Mouse (Mus musculus) lung, postnatal 14 days (tissue): Measurements from ENCODE around the gene Arhgef3.

Experiments used
- DNase-seq: peaks from one replicate; pipeline ENCODE4 v3.0.0; 2021

Gene Arhgef3

GRCm38 (mm10) chr14:27114362-27115274, at the start of gene Arhgef3:
Arhgef3 (plus strand) TSS chr14:27114899.
- DNase-seq: peak; percentile 65

- no peak for DNase-seq
These were observed 48.3 kb upstream of the Arhgef3 start for GRCm38 (mm10) chr14:27066171-27066929.

GRCm38 (mm10) chr14:27067866-27068271, 46.8 kb upstream of the Arhgef3 start:
- DNase-seq: no peak

DNA sequence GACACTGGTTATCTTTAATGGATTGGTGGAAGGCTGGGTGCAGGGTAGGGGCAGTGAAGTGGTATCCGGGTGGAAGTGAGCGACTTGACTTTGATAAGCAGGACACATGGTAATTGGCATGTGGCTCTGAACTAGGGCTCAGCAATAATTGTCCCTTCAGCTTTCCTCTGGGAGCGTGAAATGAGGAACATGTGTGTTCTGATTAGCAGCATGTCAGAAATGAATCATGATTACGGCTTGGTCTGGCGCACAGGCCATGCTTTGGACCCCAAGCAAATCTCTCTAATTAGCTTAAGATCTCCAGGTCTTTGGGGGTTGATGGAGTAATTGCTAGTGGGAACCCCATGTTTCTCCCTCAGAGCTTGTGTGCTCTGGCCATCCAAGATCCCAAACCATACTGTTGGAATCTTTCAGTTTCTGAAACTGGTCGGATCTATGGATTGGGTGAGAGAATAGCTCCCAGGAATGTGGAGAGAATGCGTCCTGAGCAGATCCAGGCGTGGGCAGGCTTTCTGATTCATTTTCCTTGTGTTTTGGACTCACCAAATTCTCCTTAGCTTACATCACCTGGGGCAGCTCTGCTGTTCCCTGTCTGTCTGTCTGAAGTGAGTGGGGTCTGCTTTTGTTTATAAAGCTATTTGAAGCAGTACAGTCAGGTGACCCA, 45.1 kb upstream of the Arhgef3 start:
- DNase-seq: no peak

DNA sequence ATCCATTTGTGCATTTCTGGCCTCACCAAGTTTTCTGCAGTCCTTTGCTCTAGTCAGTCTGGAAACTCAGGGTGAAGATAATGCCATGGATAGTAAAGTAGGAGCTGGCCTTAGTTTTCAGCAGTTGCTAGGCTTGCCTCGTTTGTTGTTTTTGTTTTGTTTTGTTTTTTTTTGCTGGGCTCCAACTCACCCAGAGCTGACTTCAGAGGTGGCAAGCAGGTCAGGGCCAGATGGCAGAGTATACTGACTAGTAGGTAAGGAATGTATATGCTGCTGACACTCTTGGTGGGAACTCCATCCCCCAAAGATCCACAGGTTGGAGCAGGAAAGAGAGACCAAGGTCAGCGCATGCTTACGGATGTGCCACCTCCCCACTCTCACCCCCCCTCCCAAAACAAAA, 44.6 kb upstream of the Arhgef3 start:
- no peak for DNase-seq

GRCm38 (mm10) chr14:27070758-27071157, 43.9 kb upstream of the Arhgef3 start:
- no peak for DNase-seq

DNA sequence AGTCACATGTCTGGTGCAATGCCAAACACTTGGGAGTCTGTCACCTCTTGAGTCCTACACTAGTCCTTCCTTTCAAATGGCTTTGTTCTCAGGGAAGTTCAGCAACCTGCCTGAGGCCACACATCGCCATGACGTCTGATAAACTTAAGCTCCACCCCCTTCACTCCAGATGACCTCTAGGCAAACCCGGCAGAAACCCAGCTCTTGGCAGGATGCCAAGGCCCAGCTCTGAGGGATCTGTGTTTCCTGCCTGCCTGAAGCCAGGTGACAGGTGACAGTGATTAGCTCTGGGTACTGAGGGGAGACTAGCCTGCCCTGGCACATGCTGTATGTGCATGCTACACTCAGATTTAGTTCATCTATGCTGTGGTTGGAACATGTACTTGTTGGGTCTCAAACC, 42.7 kb upstream of the Arhgef3 start:
- no peak for DNase-seq

- no peak for DNase-seq
These were observed 39.6 kb upstream of the Arhgef3 start for GRCm38 (mm10) chr14:27075084-27075483.

- DNase-seq: no peak
These were observed 38.7 kb upstream of the Arhgef3 start for GRCm38 (mm10) chr14:27075909-27076521.

DNA sequence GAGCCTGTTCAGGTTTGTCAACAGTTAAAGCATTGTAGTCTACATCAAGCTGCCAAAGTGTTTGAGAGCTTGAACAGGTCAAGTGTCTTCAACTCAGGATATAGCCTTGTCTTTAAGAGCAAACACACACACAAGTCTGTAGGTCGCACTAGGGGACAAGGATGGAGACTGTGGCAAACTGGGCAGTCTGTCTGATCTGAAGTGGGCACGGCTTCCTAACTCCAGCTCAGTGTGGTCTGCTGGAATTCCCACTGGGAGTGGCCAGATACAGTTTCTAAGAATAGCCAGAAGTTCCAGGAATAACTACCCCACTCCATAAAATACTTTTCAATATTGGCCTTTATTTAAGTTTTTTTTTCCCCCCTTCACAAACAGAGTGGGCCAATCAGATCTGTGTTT, 38.2 kb upstream of the Arhgef3 start:
- no peak for DNase-seq

DNA sequence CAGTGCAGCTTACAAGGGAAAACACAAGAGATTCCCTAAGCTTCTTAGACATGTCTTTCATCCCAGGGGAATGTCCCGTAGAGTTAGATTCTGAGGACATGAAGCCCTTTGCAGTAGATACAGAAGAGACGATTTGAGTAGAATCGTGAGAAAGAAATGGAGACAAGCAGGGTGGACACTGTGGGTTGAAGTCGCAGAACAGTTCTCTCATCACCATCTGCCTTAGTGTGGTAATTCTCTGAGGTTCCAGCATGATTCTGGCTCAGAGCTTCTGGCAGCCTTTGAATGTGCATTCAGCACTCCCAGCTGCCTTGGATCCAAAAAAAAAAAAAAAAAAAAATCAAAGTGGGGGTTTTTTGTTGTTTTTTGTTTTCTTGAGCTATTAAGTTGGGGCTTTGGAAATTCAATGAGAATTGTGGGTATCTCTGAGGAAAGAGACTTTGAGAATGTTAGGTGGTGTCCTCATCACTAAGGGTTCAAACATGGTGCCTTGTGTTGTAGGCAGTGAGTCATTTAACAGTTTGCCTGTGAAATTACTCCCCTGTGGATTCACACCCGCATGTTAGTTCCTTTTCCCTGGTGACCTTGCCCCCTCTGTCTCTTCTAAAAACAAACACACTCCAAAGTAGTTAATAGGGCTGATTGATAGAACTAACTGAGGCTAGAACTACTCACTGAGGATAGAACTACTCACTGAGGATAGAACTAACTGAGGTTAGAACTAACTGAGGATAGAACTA, 33.0 kb upstream of the Arhgef3 start:
- no peak for DNase-seq

- no peak for DNase-seq
These were observed 29.2 kb upstream of the Arhgef3 start for GRCm38 (mm10) chr14:27085471-27085870.

DNA sequence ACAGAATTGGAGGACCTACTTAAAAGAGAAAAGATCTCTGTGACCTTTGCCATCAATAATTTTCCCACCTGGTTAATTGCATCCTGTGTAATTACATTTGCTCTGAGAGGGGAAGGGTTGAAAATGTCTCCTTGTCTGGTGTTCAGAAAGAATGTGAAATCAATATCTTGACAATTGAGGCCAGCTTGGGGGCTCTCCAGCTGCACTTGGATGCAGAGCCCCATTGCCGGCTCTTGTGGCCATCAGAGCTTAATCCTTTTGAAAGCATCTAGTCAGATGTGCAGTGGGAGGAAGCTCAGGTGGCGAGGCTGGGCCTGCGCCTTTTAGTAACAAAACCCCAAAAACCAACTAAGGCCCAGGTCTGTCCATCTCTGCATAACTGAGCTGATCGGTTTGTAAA, 28.7 kb upstream of the Arhgef3 start:
- DNase-seq: no peak

DNA sequence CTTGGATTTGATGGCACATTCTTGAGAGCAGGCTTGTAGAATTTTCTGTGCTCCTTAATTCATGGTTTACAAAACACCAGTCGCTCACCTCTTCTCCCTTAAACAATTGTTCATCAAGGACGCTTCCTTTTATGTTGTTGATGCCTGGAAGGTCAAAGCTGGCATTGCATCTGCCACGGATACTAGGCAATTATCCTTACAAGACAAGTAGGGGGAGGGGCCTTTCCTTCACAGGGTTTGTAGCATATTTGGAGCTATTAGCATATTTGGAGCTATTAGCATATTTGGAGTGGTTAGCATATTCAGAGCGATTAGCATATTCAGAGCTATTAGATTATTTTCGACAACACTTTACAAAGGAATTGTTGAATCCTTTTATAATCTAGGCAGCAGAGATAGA, 20.5 kb upstream of the Arhgef3 start:
- DNase-seq: no peak

GRCm38 (mm10) chr14:27096133-27096532, 18.6 kb upstream of the Arhgef3 start:
- DNase-seq: no peak

DNA sequence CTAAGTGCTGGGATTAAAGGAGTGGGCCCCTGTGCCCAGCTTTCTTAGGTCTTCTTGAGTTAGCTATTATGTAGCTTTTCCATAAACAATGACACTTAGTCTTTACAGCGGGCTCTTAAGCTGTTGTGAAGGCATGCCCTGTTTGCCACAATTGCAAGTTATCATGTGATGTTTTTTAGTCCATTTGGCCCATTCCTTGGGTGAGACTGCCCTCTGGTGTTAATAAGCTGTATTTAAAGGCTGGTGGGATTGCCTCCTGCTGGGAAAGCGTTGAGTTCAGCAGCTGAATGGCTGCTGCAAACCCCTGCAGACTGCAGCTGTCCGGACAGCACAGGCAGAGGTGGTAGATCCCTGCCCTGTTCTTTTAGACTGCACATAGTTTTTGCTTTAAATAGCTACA, 17.9 kb upstream of the Arhgef3 start:
- peak; percentile 74 for DNase-seq

DNA sequence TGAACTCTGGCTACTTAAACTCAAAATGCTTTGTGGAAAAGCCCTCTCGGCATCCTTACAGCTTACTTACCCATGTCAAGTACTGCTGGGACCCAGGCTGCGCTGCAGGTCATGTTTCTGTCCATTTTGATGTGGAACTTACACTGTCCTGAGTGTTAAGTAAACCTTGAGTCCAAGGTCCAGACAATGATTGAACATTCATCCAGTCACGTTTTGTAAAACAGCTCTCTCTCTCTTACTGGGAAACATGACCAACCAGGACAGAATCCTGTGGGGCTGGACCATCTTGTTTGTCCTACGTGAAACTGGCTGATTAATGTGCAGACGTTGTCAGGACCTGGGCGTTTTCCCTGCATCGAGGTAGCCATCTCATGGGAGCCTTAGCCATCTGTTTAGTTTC, 13.0 kb upstream of the Arhgef3 start:
- DNase-seq: no peak

- DNase-seq: no peak
These were observed 12.0 kb upstream of the Arhgef3 start for GRCm38 (mm10) chr14:27102720-27103119.

GRCm38 (mm10) chr14:27105731-27106457, 8.8 kb upstream of the Arhgef3 start:
- DNase-seq: no peak

DNA sequence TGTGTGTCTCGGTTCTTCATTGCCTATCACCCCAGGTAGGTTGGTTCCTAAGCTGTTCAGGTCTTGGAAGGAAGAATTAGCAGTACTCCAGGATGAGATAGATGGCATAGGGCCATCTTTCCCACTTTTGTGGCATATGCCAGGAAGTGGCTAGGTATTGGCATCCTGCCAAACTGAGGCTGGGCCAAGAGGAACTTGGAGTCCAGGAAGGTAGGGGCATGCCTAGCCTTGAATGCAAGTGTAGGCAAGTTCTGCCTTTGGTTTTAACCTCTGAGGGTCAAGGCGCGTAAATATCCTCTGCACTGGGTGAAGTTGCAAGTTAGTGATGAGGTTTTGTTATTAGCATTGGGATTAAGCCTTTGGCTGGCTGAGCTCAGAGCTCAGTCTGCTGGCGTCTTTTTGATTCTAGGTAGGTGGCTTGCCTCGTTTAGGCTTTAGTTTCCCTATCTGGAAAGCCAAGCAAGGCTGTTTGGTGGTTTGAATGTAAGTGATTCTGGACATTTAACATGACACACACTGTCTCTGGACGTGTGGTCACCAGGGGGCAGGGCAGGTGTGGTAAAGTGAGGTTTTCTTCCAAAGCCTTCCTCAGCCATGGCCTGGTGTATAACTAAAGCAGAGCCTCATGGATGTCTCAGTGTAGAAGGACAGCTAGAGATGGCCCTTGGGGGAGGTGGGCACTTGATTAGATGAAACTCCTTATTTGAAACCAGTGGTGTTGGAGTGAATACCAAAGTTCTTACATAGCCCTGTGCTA, 5.8 kb upstream of the Arhgef3 start:
- DNase-seq: peak; percentile 44

GRCm38 (mm10) chr14:27115275-27115660, 569 bp downstream of the Arhgef3 start:
- peak; percentile 10 for DNase-seq
